Mouse (Mus musculus) midbrain, embryonic 16.5 days (tissue): Measurements from ENCODE around the gene Pik3ca. TPM values are rescaled to one million over a fixed set of nuclear protein-coding genes. Genes with fewer than 3 reads are reported as not detected.

Source experiments
- ATAC-seq: fragments of 200-750 bp; cut with Nextera tagmentation; 2 replicates; pipeline ENCODE4 v1.8.0; 2017; ENCODE audit warnings: moderate TSS enrichment
- H3K27ac ChIP-seq: fragments of 300-500 bp; sonication (generic); 2 replicates; pipeline ENCODE4 v1.5.1; 2014; ENCODE audit warnings: mild to moderate bottlenecking, low read length, mixed read lengths
- H3K27me3 ChIP-seq: fragments of 300-500 bp; sonication (generic); 2 replicates; pipeline ENCODE4 v1.6.1; 2014; ENCODE audit warnings: low read depth, low read length, mixed read lengths; ENCODE audit not compliant: control insufficient read depth, insufficient read depth
- H3K36me3 ChIP-seq: fragments of 300-500 bp; sonication (generic); 2 replicates; pipeline ENCODE4 v1.6.1; 2014; ENCODE audit warnings: mild to moderate bottlenecking, low read length, moderate library complexity, mixed read lengths; ENCODE audit not compliant: control insufficient read depth, insufficient read depth
- H3K4me1 ChIP-seq: fragments of 300-500 bp; sonication (generic); 2 replicates; pipeline ENCODE4 v1.6.1; 2014; ENCODE audit warnings: mild to moderate bottlenecking, low read length, mixed read lengths; ENCODE audit not compliant: control insufficient read depth, insufficient read depth
- H3K4me2 ChIP-seq: fragments of 300-500 bp; sonication (generic); 2 replicates; pipeline ENCODE4 v1.6.1; 2014; ENCODE audit warnings: mild to moderate bottlenecking, low read length, mixed read lengths
- H3K4me3 ChIP-seq: fragments of 300-500 bp; sonication (generic); 2 replicates; pipeline ENCODE4 v1.5.1; 2014; ENCODE audit warnings: low read depth, mild to moderate bottlenecking, low read length, moderate library complexity, mixed read lengths
- H3K9ac ChIP-seq: fragments of 300-500 bp; sonication (generic); 2 replicates; pipeline ENCODE4 v1.6.1; 2014; ENCODE audit warnings: low read depth, low read length, mixed read lengths
- H3K9me3 ChIP-seq: fragments of 300-500 bp; sonication (generic); replicated peaks from 2 replicates; pipeline ENCODE4 v1.6.1; 2014; ENCODE audit warnings: mild to moderate bottlenecking, low read length, mixed read lengths; ENCODE audit not compliant: control insufficient read depth, poor library complexity, severe bottlenecking
- WGBS: fragments of 180-500 bp; shearing (Covaris S2); extraction: QIAGEN DNeasy Blood & Tissue Kit; methylation state at CpG from one replicate; pipeline ENCODE4 v1.1.7; 2014; 5-methylcytosine and 5-hydroxymethylcytosine counted together
- polyA plus RNA-seq: library from polyadenylated mRNA; unstranded; fragments of >200 nt; fragmentation: Nextera tagmentation; extraction: Ambion mirVana; gene quantifications from 2 replicates; pipeline ENCODE4 v1.2.1, GENCODE M21; 2015

Gene Pik3ca
- 12.8 and 16.5 TPM in 2 replicates for polyA plus RNA-seq

- ATAC-seq: peak; percentile 71
- Histone ChIP-seq H3K4me1 (peaks cover 27% of the 10 kb centered on the region), H3K27ac (peak within 1 kb of the TSS; percentile 92), H3K27me3 (no peaks in the 10 kb centered on the region), H3K9ac (peak within 1 kb of the TSS; percentile 95), H3K4me2 (peak within 1 kb of the TSS; percentile 65), H3K36me3 (no peaks in the 10 kb centered on the region), H3K9me3 (no peaks in the 10 kb centered on the region), H3K4me3 (peak within 1 kb of the TSS; percentile 80)
- WGBS: under 1% methylated on average over 48 of the region's 65 CpGs
These were observed at the start of gene Pik3ca for GRCm38 (mm10) chr3:32397461-32398174. Gene Pik3ca (plus strand): TSS chr3:32397671.

GRCm38 (mm10) chr3:32347881-32348280 lies 49.6 kb upstream of the Pik3ca start:
- Histone ChIP-seq H3K4me1 (no peaks in the 10 kb centered on the region), H3K27me3 (no peaks in the 10 kb centered on the region), H3K9me3 (no peaks in the 10 kb centered on the region), H3K36me3 (peaks cover 9% of the 10 kb centered on the region), H3K9ac (no peak overlapping the region), H3K4me3 (no peak overlapping the region), H3K4me2 (no peak overlapping the region), H3K27ac (no peak overlapping the region)
- 89% methylated on average over 6 of the region's 6 CpGs for WGBS
- no peak for ATAC-seq

- H3K27me3 ChIP-seq: no peaks in the 10 kb centered on the region
- no peak overlapping the region for H3K27ac ChIP-seq
- no peak overlapping the region for H3K4me2 ChIP-seq
- no peaks in the 10 kb centered on the region for H3K9me3 ChIP-seq
- no peak for ATAC-seq
- H3K36me3 ChIP-seq: no peaks in the 10 kb centered on the region
- 34% methylated on average over 6 of the region's 6 CpGs for WGBS
- no peak overlapping the region for H3K4me3 ChIP-seq
- H3K9ac ChIP-seq: 0 out of 2 replicates have a peak overlapping the region, but pooled peaks have one; percentile 3
- peaks cover 26% of the 10 kb centered on the region for H3K4me1 ChIP-seq
These were observed 36.2 kb upstream of the Pik3ca start for GRCm38 (mm10) chr3:32361221-32361620.

- Histone ChIP-seq H3K4me3 (peak overlapping the region; percentile 97), H3K9me3 (no peaks in the 10 kb centered on the region), H3K9ac (peak overlapping the region; percentile 59), H3K36me3 (no peaks in the 10 kb centered on the region), H3K4me2 (peak overlapping the region; percentile 97), H3K27ac (peak overlapping the region; percentile 67; the same call in 1 of the 2 replicates), H3K4me1 (peaks cover 31% of the 10 kb centered on the region), H3K27me3 (no peaks in the 10 kb centered on the region)
- no peak for ATAC-seq
- 34% methylated on average over 4 of the region's 4 CpGs for WGBS
These were observed 33.3 kb upstream of the Pik3ca start for GRCm38 (mm10) chr3:32364195-32364594.

- Histone ChIP-seq H3K4me3 (peak overlapping the region; percentile 97), H3K27me3 (no peaks in the 10 kb centered on the region), H3K4me1 (peaks cover 31% of the 10 kb centered on the region), H3K4me2 (peak overlapping the region; percentile 97), H3K9me3 (no peaks in the 10 kb centered on the region), H3K9ac (peak overlapping the region; percentile 94), H3K36me3 (no peaks in the 10 kb centered on the region), H3K27ac (peak overlapping the region; percentile 95)
- WGBS: under 1% methylated on average over 47 of the region's 54 CpGs
- ATAC-seq: peak; percentile 81
These were observed 32.5 kb upstream of the Pik3ca start for GRCm38 (mm10) chr3:32364841-32365545.

GRCm38 (mm10) chr3:32365546-32366245 lies 31.8 kb upstream of the Pik3ca start, which contains the start of gene Zmat3:
Gene Zmat3 (minus strand): TSS chr3:32366014.
- no peaks in the 10 kb centered on the region for H3K27me3 ChIP-seq
- WGBS: 3% methylated on average over 31 of the region's 48 CpGs
- peak; percentile 90 for ATAC-seq
- H3K27ac ChIP-seq: peak within 1 kb of the TSS; percentile 95
- peaks cover 29% of the 10 kb centered on the region for H3K4me1 ChIP-seq
- H3K36me3 ChIP-seq: no peaks in the 10 kb centered on the region
- H3K9ac ChIP-seq: peak within 1 kb of the TSS; percentile 94
- H3K4me3 ChIP-seq: peak within 1 kb of the TSS; percentile 97
- no peaks in the 10 kb centered on the region for H3K9me3 ChIP-seq
- peak within 1 kb of the TSS; percentile 97 for H3K4me2 ChIP-seq

GRCm38 (mm10) chr3:32366246-32366734 lies 31.2 kb upstream of the Pik3ca start:
- 52% methylated on average over 17 of the region's 17 CpGs for WGBS
- Histone ChIP-seq H3K4me3 (peak overlapping the region; percentile 97), H3K4me1 (peaks cover 23% of the 10 kb centered on the region), H3K27ac (peak overlapping the region; percentile 95; the same call in 1 of the 2 replicates), H3K9ac (peak overlapping the region; percentile 94), H3K9me3 (no peaks in the 10 kb centered on the region), H3K4me2 (peak overlapping the region; percentile 97), H3K27me3 (no peaks in the 10 kb centered on the region), H3K36me3 (no peaks in the 10 kb centered on the region)
- ATAC-seq: peak; percentile 65

GRCm38 (mm10) chr3:32367516-32367915 lies 30.0 kb upstream of the Pik3ca start:
- no peak overlapping the region for H3K9ac ChIP-seq
- H3K27me3 ChIP-seq: no peaks in the 10 kb centered on the region
- no peaks in the 10 kb centered on the region for H3K36me3 ChIP-seq
- no peak overlapping the region for H3K4me3 ChIP-seq
- H3K27ac ChIP-seq: no peak overlapping the region
- ATAC-seq: no peak
- no peak overlapping the region for H3K4me2 ChIP-seq
- 86% methylated on average over 1 of the region's 1 CpGs for WGBS
- no peaks in the 10 kb centered on the region for H3K9me3 ChIP-seq
- peaks cover 18% of the 10 kb centered on the region for H3K4me1 ChIP-seq
